Mouse (Mus musculus) T-helper 17 cell (primary cell): ENCODE measurements around the gene C1s1.
"Not testable (repeated sequence)": the region's sequence is repeated elsewhere in the genome, so short reads cannot be mapped to it uniquely, and the experiment has no call there.

Experiments used
- in situ Hi-C, 2 experiments: fragments of 300-600 bp; cut with MboI, MseI; formaldehyde crosslinking; loops; 1 replicate in 1 of 2; 2 replicates in 1 of 2; pipeline ENCODE4 v1.15.1; 2025; ENCODE audit warnings: high pct_unique_total_duplicates in 2 of 2

C1s1 gene

DNA sequence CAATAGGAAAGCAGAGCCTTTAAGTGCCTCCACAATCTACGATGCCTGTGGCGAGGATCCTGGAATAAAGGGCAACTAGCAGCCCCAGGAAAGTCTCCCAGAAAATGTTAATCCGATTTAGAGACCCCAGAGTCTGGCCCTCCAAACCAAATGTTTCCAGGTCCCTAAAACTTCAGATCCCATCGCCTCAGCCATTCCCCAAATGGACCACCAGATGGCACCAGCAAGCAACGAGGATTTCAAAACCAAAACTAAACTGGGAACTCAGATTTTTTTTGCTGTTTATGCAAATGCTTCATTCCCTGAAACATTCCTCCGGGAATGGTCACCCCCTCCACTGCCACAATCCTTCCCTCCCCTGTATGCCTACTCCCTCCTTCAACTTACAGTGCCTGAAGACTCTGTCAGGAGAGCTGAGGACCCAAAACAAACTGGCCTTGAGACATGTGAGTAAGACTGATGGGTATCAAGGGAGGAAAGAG is 29.8 kb downstream of the C1s1 start, which contains the start of gene C1ra:
Gene C1ra (plus strand): TSS at position 51 of the 482 bp plus-strand sequence.
- in situ Hi-C loops, result no loop called here

DNA sequence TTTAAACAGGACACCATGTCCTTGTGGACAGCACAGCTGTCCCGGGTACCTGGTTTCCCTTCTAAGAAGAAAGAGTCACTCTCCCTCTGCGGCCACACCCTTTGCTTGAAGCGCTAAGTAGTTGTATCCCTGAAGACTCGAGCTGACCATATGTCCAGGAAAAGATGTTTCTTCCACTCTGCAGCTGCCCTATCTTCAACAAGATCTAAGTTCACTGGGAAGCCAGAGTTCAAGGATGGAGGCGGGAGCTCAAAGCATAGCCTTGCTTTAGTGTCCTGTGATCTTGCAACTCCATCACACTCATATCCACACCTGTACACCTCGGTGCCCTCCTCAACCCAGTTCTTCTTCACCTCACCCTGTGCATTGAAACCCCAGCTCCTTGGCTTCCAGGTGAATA is 30.2 kb downstream of the C1s1 start:
- in situ Hi-C loops, result no loop called here

DNA sequence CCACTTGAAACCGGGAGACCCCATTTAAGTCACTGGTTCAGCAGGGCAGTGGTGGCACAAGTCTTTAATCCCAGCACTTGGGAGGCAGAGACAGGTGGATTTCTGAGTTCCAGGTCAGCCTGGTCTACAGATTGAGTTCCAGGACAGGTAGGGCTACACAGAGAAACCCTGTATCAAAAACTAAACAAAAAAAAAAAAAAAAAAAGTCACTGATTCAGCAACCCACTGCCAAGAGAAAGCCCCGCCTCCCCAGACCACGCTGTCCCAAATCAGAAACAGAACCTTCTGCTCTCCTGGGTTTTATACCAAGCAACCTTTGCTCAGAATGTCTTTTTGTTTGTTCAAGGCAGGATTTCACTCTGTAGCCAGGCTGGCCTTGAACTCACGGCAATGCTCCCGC is 33.0 kb downstream of the C1s1 start:
- in situ Hi-C loops, result not testable (repeated sequence)

DNA sequence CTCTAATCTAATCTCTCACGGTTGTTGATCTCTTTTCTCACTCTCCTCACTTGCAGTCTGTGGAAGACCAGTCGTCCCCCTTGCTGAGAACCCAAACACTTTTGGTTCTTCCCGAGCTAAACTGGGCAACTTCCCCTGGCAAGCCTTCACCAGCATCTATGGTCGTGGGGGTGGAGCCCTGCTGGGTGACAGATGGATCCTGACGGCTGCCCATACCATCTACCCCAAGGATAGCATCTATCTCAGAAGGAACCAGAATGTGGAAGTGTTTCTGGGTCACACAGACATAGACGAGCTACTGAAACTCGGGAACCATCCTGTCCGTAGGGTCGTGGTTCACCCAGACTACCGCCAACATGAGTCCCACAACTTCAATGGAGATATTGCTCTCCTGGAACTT is 33.9 kb downstream of the C1s1 start:
- in situ Hi-C loops, result no loop called here

DNA sequence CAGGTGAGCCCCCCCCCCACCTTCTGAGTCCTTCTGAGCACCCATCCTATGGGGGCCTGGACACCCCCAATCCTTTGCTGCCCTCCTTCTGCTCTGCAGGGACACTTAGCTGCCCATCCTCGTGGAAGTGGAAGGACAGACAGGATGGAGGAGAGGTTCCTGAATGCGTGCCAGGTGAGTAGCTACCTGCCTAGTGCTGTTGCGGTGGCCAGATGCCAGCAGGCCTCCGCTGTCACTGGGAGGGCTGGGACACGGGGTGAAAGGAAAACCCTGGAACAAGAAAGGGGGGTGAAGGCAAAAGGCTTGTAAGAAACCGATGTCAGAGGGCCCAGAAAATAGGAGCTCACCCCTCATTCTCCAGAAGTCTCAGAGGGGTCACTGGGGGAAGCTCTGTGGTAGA is 35.2 kb downstream of the C1s1 start:
- in situ Hi-C loops, result no loop called here

DNA sequence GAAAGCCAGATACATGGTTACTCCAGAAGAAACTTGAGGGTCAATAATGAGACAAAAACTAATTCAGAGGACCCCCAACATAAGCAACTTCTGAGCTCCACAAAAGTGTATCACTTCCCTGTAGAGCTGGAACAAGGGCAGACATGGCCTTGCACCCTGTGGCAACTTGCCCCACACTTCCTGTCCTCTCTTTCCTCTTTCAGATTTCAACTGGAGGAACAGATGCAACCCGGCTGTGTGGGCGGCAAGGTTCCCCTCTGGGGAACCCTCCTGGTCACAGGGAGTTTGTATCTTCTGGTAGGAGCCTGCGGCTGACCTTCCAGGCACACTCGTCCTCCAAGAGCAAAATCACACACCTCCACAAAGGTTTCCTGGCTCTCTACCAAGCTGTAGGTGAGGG is 37.1 kb downstream of the C1s1 start:
- in situ Hi-C loops, result no loop called here

DNA sequence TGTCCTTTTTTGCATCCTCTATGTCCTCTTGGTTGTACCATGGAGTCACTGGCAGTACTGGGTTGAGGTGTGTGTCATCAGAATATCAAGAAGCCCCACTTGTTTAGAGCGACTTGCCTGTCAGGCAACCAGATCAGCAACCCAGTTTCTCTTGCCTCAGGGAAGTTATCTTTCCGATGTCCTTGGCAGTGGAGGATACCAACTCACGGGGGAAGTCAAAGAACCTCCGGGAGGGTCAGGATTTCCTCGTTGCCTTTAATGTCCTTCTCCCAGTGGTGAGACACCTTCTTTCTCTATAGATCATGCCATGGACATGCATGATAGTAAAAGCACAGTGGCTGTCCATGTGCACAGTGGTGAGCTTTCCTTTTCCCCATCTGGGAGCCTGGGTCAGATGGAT is 40.1 kb downstream of the C1s1 start:
- in situ Hi-C loops, result no loop called here

DNA sequence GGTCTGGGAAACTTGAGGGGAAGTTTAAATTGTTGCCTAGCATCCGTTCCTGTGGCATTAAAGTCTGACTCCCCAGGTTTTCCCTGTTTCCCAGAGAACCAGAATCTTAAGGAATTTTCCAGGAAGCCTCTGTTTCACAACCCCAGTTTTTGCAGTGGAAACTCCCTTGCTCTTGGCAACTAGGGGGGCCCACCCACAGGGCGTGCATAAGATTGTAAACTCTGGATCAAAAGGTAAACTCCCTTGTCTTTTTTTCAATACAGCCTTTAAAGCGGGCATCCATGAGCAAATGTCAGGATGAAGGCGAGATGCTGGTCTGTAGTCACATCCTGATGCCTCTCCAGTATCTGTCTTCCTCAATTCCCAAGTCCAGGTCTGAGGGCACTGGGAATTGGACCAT is 40.7 kb downstream of the C1s1 start:
- in situ Hi-C loops, result no loop called here

DNA sequence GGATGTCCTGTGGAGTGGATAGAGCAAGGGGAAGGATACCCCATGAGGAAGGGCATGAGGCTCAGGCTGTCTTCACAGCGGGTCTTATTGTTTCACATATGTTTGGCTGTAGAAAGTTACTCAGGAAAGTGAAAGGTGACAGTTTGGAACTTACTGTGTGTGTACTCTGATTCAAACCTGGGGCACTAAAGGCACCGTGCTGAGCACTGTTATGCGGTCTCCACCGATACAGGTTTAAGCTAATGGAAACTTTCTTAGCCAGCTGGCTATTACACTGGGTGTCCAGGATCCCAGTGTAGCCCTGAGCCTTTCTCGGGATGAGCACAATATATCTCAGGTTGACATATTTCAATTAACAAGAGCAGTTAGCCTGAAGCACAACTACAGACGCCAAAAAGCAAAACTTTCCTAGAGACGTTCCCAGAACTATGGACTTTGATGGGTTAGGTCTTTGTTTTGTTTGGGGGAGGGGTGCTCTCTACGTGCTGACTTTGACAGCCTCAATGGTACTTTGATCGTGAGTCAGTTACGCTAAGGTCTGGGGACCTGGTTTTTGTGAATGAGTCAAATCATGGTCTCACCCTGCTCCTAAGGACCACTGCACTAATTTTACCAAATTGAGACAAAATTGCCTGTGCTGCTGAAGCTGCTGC is 42.1 kb downstream of the C1s1 start:
- in situ Hi-C loops, result no loop called here

DNA sequence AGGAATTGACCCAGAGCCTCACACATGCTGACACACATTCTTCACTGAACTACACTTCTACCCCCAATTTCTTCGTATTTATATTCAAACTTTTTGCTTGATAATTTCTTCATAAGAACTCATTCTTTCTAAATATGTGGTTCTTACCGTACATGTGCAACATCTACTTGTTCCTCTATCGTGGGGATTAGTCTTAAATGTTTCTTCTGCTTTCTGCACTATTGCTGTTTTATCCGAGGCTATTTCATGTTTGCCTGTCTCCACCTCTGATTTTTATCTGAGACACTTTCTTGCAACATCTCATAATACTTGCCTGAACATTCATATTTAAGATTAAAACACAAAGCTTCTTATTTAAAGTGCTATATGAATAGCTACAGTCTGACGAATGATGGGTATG is 46.1 kb downstream of the C1s1 start:
- in situ Hi-C loops, result no loop called here

DNA sequence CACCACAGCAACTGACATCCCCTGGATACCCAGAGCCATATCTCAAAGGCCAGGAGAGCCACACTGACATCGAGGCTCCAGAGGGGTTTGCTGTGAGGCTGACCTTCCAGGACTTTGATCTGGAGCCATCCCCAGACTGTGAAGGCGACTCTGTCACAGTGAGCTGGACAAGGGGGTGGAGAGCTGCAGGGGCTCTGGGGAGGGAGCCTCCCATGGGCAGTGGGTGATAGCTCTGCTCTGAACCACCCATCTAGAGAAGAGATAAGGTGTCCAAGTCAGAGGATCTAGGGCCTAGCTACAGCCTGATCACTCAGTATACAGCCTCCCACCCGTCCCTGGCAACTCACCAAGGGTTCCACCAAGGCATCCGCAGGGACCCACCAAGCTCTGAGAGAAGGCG is 48.3 kb downstream of the C1s1 start:
- in situ Hi-C loops, result no loop called here

DNA sequence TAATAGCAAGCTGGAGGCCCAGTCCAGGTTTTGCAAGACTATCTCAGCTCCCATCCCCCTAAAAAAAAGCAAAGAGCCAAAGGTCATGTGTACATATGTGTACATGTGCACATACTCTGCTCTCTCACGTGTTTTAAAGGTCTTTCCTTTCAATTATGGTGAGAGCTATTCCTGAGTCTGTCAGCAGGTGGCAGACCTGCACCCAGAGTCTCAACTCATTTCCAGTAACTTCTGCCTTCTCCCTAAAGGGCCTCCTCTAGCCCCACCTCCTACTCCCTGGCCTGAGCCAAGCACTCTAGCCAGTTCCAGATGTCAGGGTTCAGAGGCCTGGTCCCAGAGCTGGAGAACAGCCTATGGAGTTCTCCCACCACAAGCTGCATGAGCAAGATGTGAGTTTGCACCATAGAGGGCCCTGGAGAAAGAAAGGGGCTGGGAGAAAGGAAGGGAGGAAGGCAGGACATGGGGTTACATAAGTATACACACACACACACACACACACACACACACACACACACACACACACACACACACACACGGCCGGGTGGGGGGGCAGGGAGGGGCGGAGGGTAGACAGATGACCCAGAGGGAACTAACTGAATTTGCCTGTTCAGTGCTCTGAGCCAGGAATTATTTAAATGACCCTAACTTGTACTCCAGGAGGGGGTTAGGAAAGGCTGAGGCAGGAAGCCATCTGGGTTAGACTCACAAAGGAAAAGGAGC is 49.2 kb downstream of the C1s1 start, which contains the start of gene C1rl:
Gene C1rl (plus strand): TSS at position 272 of the 720 bp plus-strand sequence.
- in situ Hi-C loops, result no loop called here

DNA sequence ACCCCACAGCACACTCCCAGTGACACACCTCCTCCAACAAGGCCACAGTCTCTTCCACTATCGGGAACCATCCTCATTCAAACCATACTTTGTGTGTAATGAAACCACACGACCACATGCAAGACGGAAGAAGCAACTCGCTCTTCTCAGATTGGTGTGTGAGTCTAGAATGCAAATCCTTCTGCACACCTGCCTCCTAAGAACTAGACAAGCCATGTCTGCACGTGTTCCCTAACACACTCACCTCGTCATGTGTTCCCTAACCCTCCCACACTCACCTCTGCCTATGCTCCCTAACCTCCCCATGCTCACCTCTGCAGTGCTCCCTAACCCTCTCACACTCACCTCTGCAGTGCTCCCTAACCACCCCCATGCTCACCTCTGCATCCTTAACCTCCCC is 50.7 kb downstream of the C1s1 start:
- in situ Hi-C loops, result no loop called here

DNA sequence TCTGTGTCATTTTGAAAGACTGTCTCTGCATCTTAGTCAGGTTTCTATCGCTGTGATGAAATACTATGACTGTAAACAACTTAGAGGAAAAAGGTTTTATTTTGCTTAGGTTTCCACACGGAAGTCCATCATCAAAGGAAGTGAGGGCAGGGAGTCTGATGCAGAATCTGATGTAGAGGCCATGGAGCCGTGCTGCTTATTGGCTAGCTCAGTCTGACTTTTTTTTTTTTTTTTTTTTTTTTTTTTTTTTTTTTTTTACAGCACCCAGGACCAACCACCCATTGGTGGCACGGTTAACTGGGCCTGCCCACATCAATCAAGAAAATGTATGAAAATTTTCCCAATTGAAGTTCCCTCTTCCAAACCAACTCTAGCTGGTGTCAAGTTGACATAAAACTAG is 53.2 kb downstream of the C1s1 start:
- in situ Hi-C loops, result no loop called here

DNA sequence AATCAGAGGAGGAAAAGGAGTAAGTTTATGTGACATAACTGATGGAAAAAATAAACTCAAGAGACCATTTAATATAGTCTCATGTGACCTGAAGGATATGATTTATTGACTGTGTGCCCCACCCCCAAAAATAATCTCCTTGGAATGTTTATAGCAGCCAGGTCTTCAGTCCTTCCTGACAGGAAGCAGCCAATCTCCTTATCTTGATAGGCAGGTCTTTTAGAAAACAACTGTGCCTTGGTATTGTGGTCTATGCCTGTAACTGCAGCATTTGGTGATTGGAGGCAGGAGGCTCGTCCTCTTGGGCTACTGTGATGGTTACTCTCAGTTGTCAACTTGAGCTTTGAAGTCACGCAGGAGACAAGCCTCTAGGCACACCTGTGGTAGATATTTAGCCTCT is 54.6 kb downstream of the C1s1 start:
- in situ Hi-C loops, result no loop called here

DNA sequence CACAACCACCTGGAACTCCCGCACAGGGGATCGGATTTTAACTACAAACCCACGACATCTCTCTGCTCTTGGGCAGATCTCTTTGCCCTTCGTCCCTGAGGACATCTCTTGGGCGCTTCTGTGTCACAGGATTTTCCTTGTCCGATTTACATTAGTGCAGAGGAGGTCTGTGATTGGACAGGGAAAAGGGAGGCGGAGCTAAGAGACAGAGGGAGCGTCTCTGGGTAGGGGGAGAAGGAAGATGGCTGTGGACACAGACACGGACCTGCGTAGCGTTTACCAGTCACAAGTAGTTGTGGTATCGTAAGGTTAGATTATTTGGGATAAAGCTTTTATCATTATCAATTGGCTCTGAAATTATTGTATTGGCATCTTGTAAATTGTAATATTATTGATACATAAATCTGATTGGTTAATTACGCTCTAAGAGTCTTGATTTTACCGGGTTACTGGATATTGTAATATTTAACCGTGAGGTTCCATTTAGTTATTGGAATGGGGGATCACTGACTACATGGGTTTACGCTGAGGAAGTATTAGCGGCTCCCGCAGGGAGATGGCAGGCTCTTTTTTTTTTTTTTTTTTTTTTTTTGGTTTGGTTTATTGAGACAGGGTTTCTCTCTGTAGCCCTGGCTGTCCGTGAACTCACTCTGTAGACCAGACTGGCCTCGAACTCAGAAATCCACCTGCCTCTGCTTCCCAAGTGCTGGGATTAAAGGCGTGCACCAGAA is 56.6 kb downstream of the C1s1 start:
- in situ Hi-C loops, result no loop called here

DNA sequence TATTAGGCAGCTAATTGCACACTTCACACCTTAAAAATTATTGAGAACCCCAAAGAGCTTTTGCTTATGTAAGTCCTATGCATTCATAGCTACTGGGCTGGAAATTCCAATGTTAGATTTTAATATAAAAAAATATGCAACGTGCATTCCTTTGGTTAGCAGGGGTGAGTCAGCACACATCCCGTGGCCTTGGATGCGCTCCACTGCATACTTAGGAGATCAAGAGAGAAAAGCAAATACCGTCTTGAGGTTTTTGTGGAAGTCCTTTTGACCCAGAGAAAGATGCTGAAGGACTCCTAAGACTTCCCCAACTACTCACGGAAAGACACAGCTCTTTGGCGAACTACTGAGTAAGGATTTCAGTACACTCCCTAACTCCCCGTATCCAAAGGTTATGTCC is 57.3 kb downstream of the C1s1 start:
- in situ Hi-C loops, result no loop called here

DNA sequence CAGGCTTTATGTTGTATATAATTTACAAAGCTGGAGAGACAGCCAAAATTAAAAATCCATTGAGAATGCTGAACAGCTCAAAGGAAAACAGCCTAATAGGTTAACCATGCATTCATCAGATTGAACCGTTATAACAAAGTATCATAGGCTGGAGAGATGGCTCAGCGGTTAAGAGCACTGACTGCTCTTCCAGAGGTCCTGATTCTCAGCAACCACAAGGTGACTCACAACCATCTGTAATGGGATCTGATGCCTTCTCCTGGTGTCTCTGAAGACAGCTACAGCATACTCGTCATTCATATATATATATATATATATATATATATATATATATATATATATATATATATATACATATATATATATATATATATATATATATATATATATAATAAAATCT is 58.3 kb downstream of the C1s1 start:
- in situ Hi-C loops, result not testable (repeated sequence)

DNA sequence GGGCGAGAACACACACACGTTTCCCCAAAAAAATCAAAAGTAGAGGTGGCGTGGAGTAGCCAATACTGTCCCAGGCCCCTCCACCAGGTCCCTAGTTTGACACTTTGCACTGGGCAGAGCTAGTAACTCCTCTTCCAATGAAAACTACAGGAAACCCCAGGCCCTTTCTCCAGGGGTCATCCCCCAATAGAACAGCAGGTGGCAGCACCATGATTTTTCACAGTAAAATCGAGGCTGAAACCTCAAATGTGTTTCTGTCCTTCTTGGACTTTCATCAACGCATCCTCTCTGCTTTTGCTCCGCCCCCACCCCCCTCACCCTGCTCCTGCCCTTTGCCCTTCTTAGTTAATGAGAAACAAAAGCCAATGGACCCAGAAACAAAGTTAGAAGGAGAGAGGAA is 60.6 kb downstream of the C1s1 start:
- in situ Hi-C loops, result no loop called here
